Mouse (Mus musculus) erythroblast, embryonic 14.5 days (primary cell): Measurements from ENCODE around the gene Fubp1. TPM values are rescaled to one million over a fixed set of nuclear protein-coding genes. Genes with fewer than 3 reads are reported as not detected.
A peak's percentile ranks its signal among the peaks of the same experiment; 100 is the strongest.

Experiments used
- H3K27me3 ChIP-seq: 2 replicates; pipeline ENCODE4 v1.6.1; 2012; ENCODE audit warnings: inconsistent platforms; ENCODE audit not compliant: control insufficient read depth
- H3K36me3 ChIP-seq: 2 replicates; pipeline ENCODE4 v1.6.1; 2012; ENCODE audit warnings: mild to moderate bottlenecking, inconsistent platforms; ENCODE audit not compliant: control insufficient read depth
- H3K4me1 ChIP-seq: 2 replicates; pipeline ENCODE4 v1.6.1; 2012; ENCODE audit warnings: inconsistent platforms; ENCODE audit not compliant: control insufficient read depth
- H3K4me3 ChIP-seq: replicated peaks from 2 replicates; pipeline ENCODE3; 2012; ENCODE audit warnings: moderate library complexity, mild to moderate bottlenecking, inconsistent platforms
- H3K9me3 ChIP-seq: 2 replicates; pipeline ENCODE4 v1.6.1; 2012; ENCODE audit warnings: low read length, inconsistent platforms, mixed read lengths; ENCODE audit not compliant: control insufficient read depth
- GATA1 ChIP-seq: IDR thresholded peaks from 2 replicates; pipeline ENCODE4 v1.6.1; 2012; ENCODE audit warnings: low read length, inconsistent platforms, mixed read lengths
- TAL1 ChIP-seq: IDR thresholded peaks from 3 replicates; pipeline ENCODE4 v1.6.1; 2012; ENCODE audit warnings: low read length, inconsistent platforms, mixed read lengths
- polyA plus RNA-seq: library from polyadenylated mRNA; stranded (reverse); fragments of >175 nt; gene quantifications from 2 replicates; pipeline ENCODE4 v1.2.3, GENCODE M21; 2012

Gene Fubp1
- polyA plus RNA-seq, 1 experiment: 27.0 TPM

DNA sequence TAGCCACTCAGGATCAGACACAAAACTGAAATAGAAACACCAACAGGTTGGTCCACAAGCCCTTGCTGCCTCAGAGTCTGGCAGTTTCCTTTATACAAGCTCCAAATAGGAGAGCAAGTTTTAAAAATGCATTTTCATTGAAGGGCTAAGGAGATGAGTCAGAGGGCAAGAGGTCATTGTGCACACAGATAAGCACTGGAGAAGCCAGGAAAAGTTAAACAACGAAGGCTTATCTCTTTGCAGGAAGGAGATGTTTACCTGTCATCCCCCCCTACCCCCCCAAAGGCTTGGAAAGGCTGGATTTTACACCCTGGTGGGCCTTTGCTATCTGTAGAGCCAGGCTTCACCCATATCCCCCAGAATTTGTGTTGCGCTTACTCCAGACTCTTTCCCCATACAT, 39.0 kb upstream of the Fubp1 start:
- TF ChIP-seq GATA1 (no peak), TAL1 (no peak)
- Histone ChIP-seq H3K4me1 (peaks cover 9% of the 10 kb centered on the region), H3K9me3 (no peaks in the 10 kb centered on the region), H3K27me3 (peaks cover 31% of the 10 kb centered on the region), H3K4me3 (no peak overlapping the region), H3K36me3 (no peaks in the 10 kb centered on the region)

DNA sequence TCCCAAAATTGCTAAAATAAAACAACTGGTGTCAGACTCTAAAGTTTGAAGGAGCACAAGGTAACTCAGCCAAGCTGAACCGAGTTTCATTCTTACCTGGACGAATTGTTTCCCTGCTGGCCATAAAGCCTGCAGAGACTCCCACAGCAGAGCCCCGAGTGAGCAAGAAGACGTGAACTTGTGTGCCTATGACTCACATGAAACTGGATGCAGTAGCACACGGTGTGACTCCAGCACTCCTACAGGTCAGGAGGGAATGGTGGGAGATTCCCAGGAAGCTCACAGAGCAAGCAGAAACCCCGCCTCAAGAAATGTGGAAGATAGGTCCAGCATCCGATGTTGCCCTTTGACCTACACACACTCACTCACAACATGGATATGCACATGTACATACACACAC, 38.4 kb upstream of the Fubp1 start:
- H3K4me3 ChIP-seq: no peak overlapping the region
- H3K27me3 ChIP-seq: peaks cover 24% of the 10 kb centered on the region
- no peak for TF ChIP-seq TAL1
- TF ChIP-seq GATA1: no peak
- no peaks in the 10 kb centered on the region for H3K36me3 ChIP-seq
- no peaks in the 10 kb centered on the region for H3K9me3 ChIP-seq
- H3K4me1 ChIP-seq: peaks cover 9% of the 10 kb centered on the region

GRCm38 (mm10) chr3:152172322-152172935, 37.8 kb upstream of the Fubp1 start:
- no peaks in the 10 kb centered on the region for H3K36me3 ChIP-seq

GRCm38 (mm10) chr3:152178816-152179215, 31.4 kb upstream of the Fubp1 start:
- Histone ChIP-seq H3K27me3 (0 out of 2 replicates have a peak, but pooled peaks cover 2% of the 10 kb centered on the region), H3K4me1 (no peaks in the 10 kb centered on the region; the same call in none of the 2 replicates), H3K36me3 (peaks cover 42% of the 10 kb centered on the region), H3K9me3 (peaks cover 4% of the 10 kb centered on the region; the same call in 1 of the 2 replicates), H3K4me3 (no peak overlapping the region)
- no peak for TF ChIP-seq TAL1
- no peak for TF ChIP-seq GATA1

More at GRCm38 (mm10) chr3:152172322-152172935, 37.8 kb upstream of the Fubp1 start:
- Histone ChIP-seq H3K27me3 (peaks cover 19% of the 10 kb centered on the region), H3K4me1 (peaks cover 9% of the 10 kb centered on the region), H3K9me3 (no peaks in the 10 kb centered on the region), H3K4me3 (no peak overlapping the region)
- TF ChIP-seq GATA1 (no peak), TAL1 (no peak)

DNA sequence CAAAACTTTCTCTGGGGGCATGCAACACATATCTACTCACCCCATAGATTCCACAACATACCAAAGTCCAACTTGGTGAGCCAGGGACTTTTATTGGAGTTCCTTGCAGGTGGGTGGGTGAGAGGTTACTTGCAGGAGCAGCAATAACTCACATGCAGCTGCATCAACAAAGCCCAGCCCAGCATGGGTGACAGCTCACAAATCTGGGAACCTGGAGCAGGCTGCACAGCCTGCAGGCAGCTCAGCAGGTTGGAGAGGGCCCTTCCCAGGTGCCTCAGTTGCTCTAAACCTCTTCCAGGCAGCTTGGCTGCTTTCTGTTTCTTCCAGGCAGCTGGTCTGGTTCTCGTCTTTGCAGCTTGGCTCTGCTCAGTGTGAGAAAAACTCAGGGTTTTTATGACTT, 30.9 kb upstream of the Fubp1 start:
- Histone ChIP-seq H3K4me3 (no peak overlapping the region), H3K9me3 (peaks cover 4% of the 10 kb centered on the region; the same call in 1 of the 2 replicates), H3K4me1 (no peaks in the 10 kb centered on the region; the same call in none of the 2 replicates), H3K36me3 (peaks cover 47% of the 10 kb centered on the region), H3K27me3 (no peaks in the 10 kb centered on the region)
- TF ChIP-seq TAL1 (no peak), GATA1 (no peak)

GRCm38 (mm10) chr3:152180624-152181023, 29.6 kb upstream of the Fubp1 start:
- TF ChIP-seq GATA1 (no peak), TAL1 (no peak)
- peaks cover 4% of the 10 kb centered on the region; the same call in 1 of the 2 replicates for H3K9me3 ChIP-seq
- H3K36me3 ChIP-seq: peaks cover 60% of the 10 kb centered on the region
- peaks cover 1% of the 10 kb centered on the region for H3K4me1 ChIP-seq
- no peak overlapping the region for H3K4me3 ChIP-seq
- no peaks in the 10 kb centered on the region for H3K27me3 ChIP-seq

DNA sequence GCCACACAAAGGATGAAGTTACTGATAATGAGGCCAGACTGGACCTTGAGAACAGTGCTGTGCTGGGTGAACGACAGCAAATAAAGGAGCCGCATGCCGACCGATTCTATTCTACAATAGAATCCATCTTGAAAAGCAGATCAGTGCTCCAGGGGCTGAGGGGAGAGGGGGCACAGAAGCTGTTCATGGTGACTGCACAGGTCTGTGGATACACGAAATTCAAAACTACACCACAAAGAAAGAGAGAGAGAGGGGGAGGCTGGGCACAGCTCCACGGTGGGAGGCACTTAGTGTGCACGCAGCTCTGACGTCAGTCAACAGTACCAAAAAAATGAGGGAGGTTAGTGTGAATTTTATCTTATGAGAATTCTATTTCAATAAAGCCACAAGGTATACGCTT, 26.7 kb upstream of the Fubp1 start:
- no peak for TF ChIP-seq GATA1
- no peak for TF ChIP-seq TAL1
- H3K4me3 ChIP-seq: no peak overlapping the region
- H3K9me3 ChIP-seq: peaks cover 4% of the 10 kb centered on the region; the same call in 1 of the 2 replicates
- H3K27me3 ChIP-seq: no peaks in the 10 kb centered on the region
- peaks cover 6% of the 10 kb centered on the region for H3K4me1 ChIP-seq
- peaks cover 89% of the 10 kb centered on the region for H3K36me3 ChIP-seq

- H3K9me3 ChIP-seq: no peaks in the 10 kb centered on the region
- H3K36me3 ChIP-seq: peaks cover 97% of the 10 kb centered on the region
- H3K27me3 ChIP-seq: no peaks in the 10 kb centered on the region
- no peak overlapping the region for H3K4me3 ChIP-seq
- TF ChIP-seq GATA1: no peak
- no peak for TF ChIP-seq TAL1
- peaks cover 29% of the 10 kb centered on the region for H3K4me1 ChIP-seq
These were observed 24.1 kb upstream of the Fubp1 start for GRCm38 (mm10) chr3:152186106-152186505.

- peaks cover 40% of the 10 kb centered on the region for H3K4me1 ChIP-seq
- peak overlapping the region; percentile 77 for H3K4me3 ChIP-seq
- H3K36me3 ChIP-seq: peaks cover 76% of the 10 kb centered on the region
- H3K9me3 ChIP-seq: no peaks in the 10 kb centered on the region
- TF ChIP-seq GATA1 (no peak), TAL1 (no peak)
- H3K27me3 ChIP-seq: no peaks in the 10 kb centered on the region
These were observed 20.9 kb upstream of the Fubp1 start for GRCm38 (mm10) chr3:152189306-152189705.
